Mouse (Mus musculus) cortical plate, adult 2 months (tissue): ENCODE results near the gene Polg2.

ENCODE experiments used
- CTCF ChIP-seq: fragments of 200-500 bp; IDR thresholded peaks from 2 replicates; pipeline ENCODE4 v1.5.1; 2011; ENCODE audit warnings: mild to moderate bottlenecking, control low read depth, low read length; ENCODE audit not compliant: insufficient read depth; ENCODE audit errors: extremely low read depth
- POLR2A ChIP-seq: fragments of 200-500 bp; IDR thresholded peaks from 2 replicates; pipeline ENCODE4 v1.6.1; 2011; ENCODE audit warnings: mild to moderate bottlenecking, low read length, control low read depth; ENCODE audit not compliant: insufficient read depth; ENCODE audit errors: extremely low read depth

- TF ChIP-seq CTCF (no peak), POLR2A (no peak)
These were observed 27.2 kb downstream of the Polg2 start for GRCm38 (mm10) chr11:106752103-106752502.
